Mouse (Mus musculus) MEL (cell line): ENCODE results near the gene Kcnab3. TPM values are rescaled to one million over a fixed set of nuclear protein-coding genes. Genes with fewer than 3 reads are reported as not detected.

Source experiments
- DNase-seq: peaks from one replicate; pipeline ENCODE4 v3.0.0; 2011; ENCODE audit warnings: low read depth, low spot score
- H3K27ac ChIP-seq: 2 replicates; pipeline ENCODE4 v1.5.1; 2012; ENCODE audit warnings: low read depth, mild to moderate bottlenecking, control low read depth, low read length, moderate library complexity; ENCODE audit not compliant: control insufficient read depth
- H3K27me3 ChIP-seq, 2 experiments: fragments of 150-350 bp in 1 of 2; sonication (generic) in 1 of 2; 2 replicates each; pipeline ENCODE4 v1.6.1; 2012; ENCODE audit warnings: low read length in 2 of 2, mild to moderate bottlenecking in 2 of 2, improper control_type of control experiment in 1 of 2, moderate library complexity in 1 of 2; ENCODE audit not compliant: insufficient read depth in 2 of 2, control insufficient read depth in 1 of 2
- H3K36me3 ChIP-seq, 2 experiments: 2 replicates each; pipeline ENCODE4 v1.6.1; 2012 to 2014; ENCODE audit warnings: low read length in 2 of 2, improper control_type of control experiment in 1 of 2, inconsistent platforms in 1 of 2, mild to moderate bottlenecking in 1 of 2; ENCODE audit not compliant: insufficient read depth in 2 of 2, control insufficient read depth in 1 of 2
- H3K4me1 ChIP-seq, 2 experiments: fragments of 150-350 bp in 1 of 2; sonication (generic) in 1 of 2; 2 replicates each; pipeline ENCODE4 v1.6.1; 2012; ENCODE audit warnings: low read length in 2 of 2, improper control_type of control experiment in 1 of 2, mild to moderate bottlenecking in 1 of 2; ENCODE audit not compliant: insufficient read depth in 2 of 2, control insufficient read depth in 1 of 2
- H3K4me3 ChIP-seq, 2 experiments: fragments of 150-350 bp in 1 of 2; sonication (generic) in 1 of 2; 2 replicates each; pipeline ENCODE4 v1.5.1; 2012; ENCODE audit warnings: low read depth in 2 of 2, low read length in 2 of 2, mild to moderate bottlenecking in 2 of 2, moderate library complexity in 2 of 2, control low read depth in 1 of 2, improper control_type of control experiment in 1 of 2; ENCODE audit not compliant: control insufficient read depth in 1 of 2, insufficient read depth in 1 of 2
- H3K79me2 ChIP-seq: 2 replicates; pipeline ENCODE4 v1.6.1; 2012; ENCODE audit warnings: mild to moderate bottlenecking, low read length, moderate library complexity; ENCODE audit not compliant: control insufficient read depth, poor library complexity, insufficient read depth
- H3K9ac ChIP-seq: 2 replicates; pipeline ENCODE4 v1.6.1; 2012; ENCODE audit warnings: low read depth, mild to moderate bottlenecking, control low read depth, low read length, moderate library complexity; ENCODE audit not compliant: control insufficient read depth, poor library complexity, severe bottlenecking
- H3K9me3 ChIP-seq: fragments of 150-350 bp; sonication (generic); replicated peaks from 2 replicates; pipeline ENCODE4 v1.6.1; 2012; ENCODE audit warnings: mild to moderate bottlenecking, low read length, improper control_type of control experiment, moderate library complexity; ENCODE audit not compliant: insufficient read depth
- CHD2 ChIP-seq: IDR thresholded peaks from 2 replicates; pipeline ENCODE4 v1.6.1; 2011; ENCODE audit warnings: low read length, improper control_type of control experiment
- GABPA ChIP-seq: IDR thresholded peaks from 2 replicates; pipeline ENCODE4 v1.6.1; 2012; ENCODE audit warnings: low read depth, mild to moderate bottlenecking, inconsistent platforms, low read length, improper control_type of control experiment, moderate library complexity
- GATA1 ChIP-seq: IDR thresholded peaks from 2 replicates; pipeline ENCODE4 v1.6.1; 2011; ENCODE audit warnings: low read depth, low read length, improper control_type of control experiment
- HCFC1 ChIP-seq: IDR thresholded peaks from 2 replicates; pipeline ENCODE4 v1.6.1; 2012; ENCODE audit warnings: low read depth, mild to moderate bottlenecking, inconsistent platforms, low read length, improper control_type of control experiment, moderate library complexity
- KAT2A ChIP-seq: conservative IDR thresholded peaks from 2 replicates; pipeline ENCODE4 v1.6.1; 2012; ENCODE audit warnings: low read depth, low read length, improper control_type of control experiment, inconsistent platforms
- MAX ChIP-seq: IDR thresholded peaks from 2 replicates; pipeline ENCODE4 v1.6.1; 2011; ENCODE audit warnings: low read length, improper control_type of control experiment
- MEF2A ChIP-seq: IDR thresholded peaks from 2 replicates; pipeline ENCODE4 v1.6.1; 2014; ENCODE audit warnings: low read depth, mild to moderate bottlenecking, inconsistent platforms, low read length, improper control_type of control experiment; ENCODE audit not compliant: poor library complexity, insufficient replicate concordance, severe bottlenecking; ENCODE audit errors: extremely low read depth
- MYB ChIP-seq: IDR thresholded peaks from 2 replicates; pipeline ENCODE4 v1.6.1; 2011; ENCODE audit warnings: mild to moderate bottlenecking, low read depth, low read length, improper control_type of control experiment
- MYC ChIP-seq: IDR thresholded peaks from 2 replicates; pipeline ENCODE4 v1.6.1; 2011; ENCODE audit warnings: low read depth, mild to moderate bottlenecking, low read length, improper control_type of control experiment, moderate library complexity
- POLR2A ChIP-seq, 2 experiments: IDR thresholded peaks; 2 replicates each; pipeline ENCODE4 v1.6.1; 2011 to 2012; ENCODE audit warnings: low read length in 2 of 2, mild to moderate bottlenecking in 2 of 2, control low read depth in 1 of 2, improper control_type of control experiment in 1 of 2, low read depth in 1 of 2, moderate library complexity in 1 of 2; ENCODE audit not compliant: control insufficient read depth in 1 of 2, insufficient read depth in 1 of 2, poor library complexity in 1 of 2
- POLR2AphosphoS5 ChIP-seq: IDR thresholded peaks from 2 replicates; pipeline ENCODE4 v1.6.1; 2012; ENCODE audit warnings: low read depth, borderline replicate concordance, mild to moderate bottlenecking, inconsistent platforms, low read length, moderate library complexity, mixed read lengths
- TAL1 ChIP-seq: IDR thresholded peaks from 2 replicates; pipeline ENCODE4 v1.6.1; 2012; ENCODE audit warnings: mild to moderate bottlenecking, inconsistent platforms, low read length, moderate library complexity, mixed read lengths
- UBTF ChIP-seq: IDR thresholded peaks from 2 replicates; pipeline ENCODE4 v1.6.1; 2012; ENCODE audit warnings: low read depth, mild to moderate bottlenecking, inconsistent platforms, low read length, improper control_type of control experiment, moderate library complexity, borderline replicate concordance; ENCODE audit not compliant: insufficient read depth
- USF2 ChIP-seq, 2 experiments: IDR thresholded peaks; 2 replicates each; pipeline ENCODE4 v1.6.1; 2011 to 2012; ENCODE audit warnings: improper control_type of control experiment in 2 of 2, low read length in 2 of 2, borderline replicate concordance in 1 of 2, inconsistent platforms in 1 of 2, low read depth in 1 of 2, mild to moderate bottlenecking in 1 of 2; ENCODE audit not compliant: insufficient read depth in 1 of 2
- ZMIZ1 ChIP-seq: IDR thresholded peaks from 2 replicates; pipeline ENCODE4 v1.6.1; 2012; ENCODE audit warnings: low read depth, mild to moderate bottlenecking, inconsistent platforms, low read length, improper control_type of control experiment, moderate library complexity
- ZNF384 ChIP-seq: IDR thresholded peaks from 2 replicates; pipeline ENCODE4 v1.6.1; 2012; ENCODE audit warnings: low read depth, mild to moderate bottlenecking, inconsistent platforms, low read length, improper control_type of control experiment
- polyA plus RNA-seq, 2 experiments: library from polyadenylated mRNA; stranded (reverse) in 1 of 2; unstranded in 1 of 2; fragments of >175 nt in 1 of 2; fragments of >200 nt in 1 of 2; gene quantifications; 2 replicates each; pipeline versions ENCODE4 v1.2.1 to v1.2.4; 2012; ENCODE audit warnings: low replicate concordance in 2 of 2, low read depth in 1 of 2; ENCODE audit not compliant: insufficient read length in 2 of 2, insufficient read depth in 1 of 2, missing spikeins in 1 of 2
- total RNA-seq: library from RNA; depleted of rRNA; stranded (reverse); fragments of 300-350 nt; gene quantifications from 2 replicates; pipeline ENCODE4 v1.2.3, GENCODE M21; 2012

Kcnab3 gene
- total and polyA plus RNA-seq, 3 experiments = 3.8 to 6.2 TPM; not detected in 1

DNA sequence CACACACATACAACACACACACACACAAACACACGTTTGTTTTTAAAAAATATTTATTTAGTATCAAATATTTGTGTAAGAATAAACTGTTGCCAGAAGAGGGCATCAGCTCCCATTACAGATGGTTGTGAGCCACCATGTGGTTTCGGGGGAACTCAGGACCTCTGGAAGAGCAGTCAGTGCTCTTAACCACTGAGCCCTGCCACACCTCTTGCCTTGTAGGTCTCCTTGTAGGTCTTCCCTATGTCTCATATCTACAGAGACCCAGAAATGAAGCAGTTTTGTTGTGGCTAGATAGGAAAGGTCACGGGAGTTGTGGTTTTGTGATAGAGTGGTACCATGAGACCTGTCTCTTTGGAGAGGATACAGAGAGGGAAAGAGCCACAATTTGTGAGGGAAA lies 7.9 kb downstream of the Kcnab3 start (continued):
- TF ChIP-seq ZNF384 (no peak), POLR2A (IDR thresholded peaks at IDR 0.05; ENCODE audit: control insufficient read depth in 1 of 2, insufficient read depth in 1 of 2, low read depth in 1 of 2, low read length in 2 of 2, poor library complexity in 1 of 2) (no peak)

DNA sequence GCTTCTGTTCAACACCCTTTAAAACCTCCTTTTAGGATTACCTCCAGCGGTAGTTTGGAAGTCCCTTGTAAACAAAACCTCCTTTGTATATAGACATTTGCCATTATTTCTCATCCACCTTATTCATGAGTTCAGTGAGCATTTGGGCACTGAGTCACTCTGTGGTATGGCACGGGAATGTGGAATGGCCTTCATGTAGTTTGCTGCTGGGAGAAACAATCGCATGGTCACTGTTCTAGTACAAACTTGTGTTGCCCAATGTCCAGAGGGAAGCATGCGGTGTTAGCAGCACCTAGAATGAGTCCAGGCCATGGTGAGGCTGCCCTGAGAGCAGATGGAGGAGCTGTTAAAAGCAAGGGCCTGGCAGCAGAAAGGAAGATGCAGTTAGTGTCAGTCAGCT lies 8.7 kb downstream of the Kcnab3 start:
- no peak overlapping the region for H3K27ac ChIP-seq
- no peak for DNase-seq
- TF ChIP-seq HCFC1 = no peak
- no peak for TF ChIP-seq GATA1
- TF ChIP-seq MEF2A = no peak
- TF ChIP-seq MAX = no peak
- TF ChIP-seq ZMIZ1 = no peak
- no peak for TF ChIP-seq MYB
- no peak for TF ChIP-seq TAL1
- TF ChIP-seq ZNF384 = no peak
- no peak for TF ChIP-seq POLR2AphosphoS5
- TF ChIP-seq GABPA = no peak
- TF ChIP-seq USF2 (IDR thresholded peaks at IDR 0.05; ENCODE audit: borderline replicate concordance in 1 of 2, insufficient read depth in 1 of 2, low read depth in 1 of 2, low read length in 2 of 2) = no peak
- no peak for TF ChIP-seq KAT2A
- no peak for TF ChIP-seq CHD2
- no peak for TF ChIP-seq UBTF
- no peak for TF ChIP-seq MYC
- TF ChIP-seq, all 39 proteins: peak for 0
- Histone ChIP-seq H3K9me3 (no peaks in the 10 kb centered on the region), H3K36me3 (no peaks in the 10 kb centered on the region), H3K4me3 (no peak overlapping the region), H3K9ac (no peak overlapping the region), H3K27me3 (no peaks in the 10 kb centered on the region), H3K79me2 (no peaks in the 10 kb centered on the region), H3K4me1 (peaks cover 0 to under 1% of the 10 kb centered on the region in 2 experiments; a peak in 2 of 4 replicates)
